Mouse (Mus musculus) forebrain, postnatal 0 days (tissue): ENCODE data around the gene Des. TPM values are rescaled to one million over a fixed set of nuclear protein-coding genes. Genes with fewer than 3 reads are reported as not detected.
A peak's percentile ranks its signal among the peaks of the same experiment; 100 is the strongest.

Source experiments
- ATAC-seq: fragments of 200-750 bp; cut with Nextera tagmentation; 2 replicates; pipeline ENCODE4 v1.8.0; 2017; ENCODE audit warnings: mild to moderate bottlenecking, moderate library complexity
- DNase-seq: peaks from one replicate; pipeline ENCODE4 v3.0.0-alpha.2; 2015
- H3K27ac ChIP-seq: fragments of 300-500 bp; sonication (generic); 2 replicates; pipeline ENCODE4 v1.5.1; 2014; ENCODE audit warnings: low read depth, mild to moderate bottlenecking, antibody characterized with exemption, low read length, moderate library complexity, mixed read lengths
- H3K27me3 ChIP-seq: fragments of 300-500 bp; sonication (generic); 2 replicates; pipeline ENCODE4 v1.6.1; 2014; ENCODE audit warnings: mild to moderate bottlenecking, low read length, mixed read lengths; ENCODE audit not compliant: insufficient read depth
- H3K36me3 ChIP-seq: fragments of 300-500 bp; sonication (generic); 2 replicates; pipeline ENCODE4 v1.6.1; 2014; ENCODE audit warnings: mild to moderate bottlenecking, moderate library complexity; ENCODE audit not compliant: insufficient read depth
- H3K4me1 ChIP-seq: fragments of 300-500 bp; sonication (generic); 2 replicates; pipeline ENCODE4 v1.6.1; 2014; ENCODE audit warnings: antibody characterized with exemption; ENCODE audit not compliant: insufficient read depth
- H3K4me2 ChIP-seq: fragments of 300-500 bp; sonication (generic); 2 replicates; pipeline ENCODE4 v1.6.1; 2014; ENCODE audit warnings: low read depth, mild to moderate bottlenecking, moderate library complexity
- H3K4me3 ChIP-seq: fragments of 300-500 bp; sonication (generic); 2 replicates; pipeline ENCODE4 v1.5.1; 2014; ENCODE audit warnings: low read depth, low read length, mixed read lengths
- H3K9ac ChIP-seq: fragments of 300-500 bp; sonication (generic); 2 replicates; pipeline ENCODE4 v1.6.1; 2014; ENCODE audit warnings: mild to moderate bottlenecking
- H3K9me3 ChIP-seq: fragments of 300-500 bp; sonication (generic); 2 replicates; pipeline ENCODE4 v1.6.1; 2016; ENCODE audit warnings: low read length
- CTCF ChIP-seq: sonication (generic); IDR thresholded peaks from 2 replicates; pipeline ENCODE4 v1.5.1; 2016; ENCODE audit warnings: antibody characterized with exemption, control low read depth, low read depth
- WGBS: fragments of 180-500 bp; shearing (Covaris S2); extraction: QIAGEN DNeasy Blood & Tissue Kit; methylation state at CpG from one replicate; pipeline ENCODE4 v1.1.7; 2014; 5-methylcytosine and 5-hydroxymethylcytosine counted together
- polyA plus RNA-seq: library from polyadenylated mRNA; unstranded; fragments of >200 nt; fragmentation: Nextera tagmentation; extraction: Ambion mirVana; gene quantifications from 2 replicates; pipeline ENCODE4 v1.2.1, GENCODE M21; 2015
- total RNA-seq: library from RNA; depleted of rRNA; stranded (reverse); fragments of >200 nt; gene quantifications from 2 replicates; pipeline ENCODE4 v1.2.3, GENCODE M21; 2014

The Des gene
- total and polyA plus RNA-seq, 2 experiments from 2014 or later = 1.0 to 1.2 TPM

- Histone ChIP-seq H3K4me2 (no peak overlapping the region), H3K36me3 (no peaks in the 10 kb centered on the region), H3K9me3 (no peaks in the 10 kb centered on the region), H3K9ac (no peak overlapping the region), H3K4me3 (no peak overlapping the region), H3K4me1 (peaks cover 6% of the 10 kb centered on the region; the same call in 1 of the 2 replicates), H3K27ac (no peak overlapping the region), H3K27me3 (peaks cover 20% of the 10 kb centered on the region)
- ATAC-seq (peak; percentile 47; the same call in 1 of the 2 replicates), DNase-seq (peak; percentile 55)
- whole genome bisulfite sequencing = 23% methylated on average over 14 of the region's 14 CpGs
- no peak for TF ChIP-seq CTCF
Observed at GRCm38 (mm10) chr1:75365510-75366137, 5.5 kb downstream of the Des start.

DNA sequence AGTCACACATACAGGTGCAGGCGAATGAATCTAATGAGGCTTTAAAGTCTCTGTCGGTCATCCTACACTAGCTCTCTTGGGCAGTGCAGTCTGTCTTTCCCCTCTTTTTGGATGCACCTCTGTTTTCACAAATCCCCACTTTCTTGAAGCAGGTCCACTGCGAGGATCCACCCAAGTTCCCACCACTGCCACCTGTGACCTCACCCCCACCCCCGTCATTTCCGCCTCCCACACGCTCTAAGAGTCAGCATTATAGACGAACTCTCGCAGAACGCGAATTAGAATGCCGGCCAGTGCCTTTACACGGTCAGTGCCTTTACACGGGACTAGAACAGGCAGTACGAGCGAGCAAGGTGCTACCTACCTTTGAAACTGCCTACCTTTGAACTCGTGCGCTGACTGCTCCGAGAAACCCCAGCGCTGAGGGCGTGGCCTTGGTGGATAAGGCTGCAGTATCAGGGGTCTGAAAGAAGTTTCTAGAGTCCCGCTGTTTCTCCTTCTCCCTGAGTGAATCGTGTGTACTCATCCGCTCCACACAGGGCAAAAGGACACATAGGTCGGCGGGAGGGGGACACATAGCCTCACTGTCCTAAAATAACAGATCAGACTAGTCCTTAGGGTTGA lies 9.3 kb downstream of the Des start:
- WGBS = 58% methylated on average over 25 of the region's 25 CpGs
- no peak for TF ChIP-seq CTCF
- peaks cover 6% of the 10 kb centered on the region; the same call in 1 of the 2 replicates for H3K4me1 ChIP-seq
- H3K9me3 ChIP-seq = no peaks in the 10 kb centered on the region
- no peak for DNase-seq
- H3K36me3 ChIP-seq = no peaks in the 10 kb centered on the region
- H3K4me3 ChIP-seq = no peak overlapping the region
- H3K27me3 ChIP-seq = no peaks in the 10 kb centered on the region; the same call in 1 of the 2 replicates
- H3K27ac ChIP-seq = no peak overlapping the region
- no peak for ATAC-seq
- H3K9ac ChIP-seq = no peak overlapping the region
- no peak overlapping the region for H3K4me2 ChIP-seq

DNA sequence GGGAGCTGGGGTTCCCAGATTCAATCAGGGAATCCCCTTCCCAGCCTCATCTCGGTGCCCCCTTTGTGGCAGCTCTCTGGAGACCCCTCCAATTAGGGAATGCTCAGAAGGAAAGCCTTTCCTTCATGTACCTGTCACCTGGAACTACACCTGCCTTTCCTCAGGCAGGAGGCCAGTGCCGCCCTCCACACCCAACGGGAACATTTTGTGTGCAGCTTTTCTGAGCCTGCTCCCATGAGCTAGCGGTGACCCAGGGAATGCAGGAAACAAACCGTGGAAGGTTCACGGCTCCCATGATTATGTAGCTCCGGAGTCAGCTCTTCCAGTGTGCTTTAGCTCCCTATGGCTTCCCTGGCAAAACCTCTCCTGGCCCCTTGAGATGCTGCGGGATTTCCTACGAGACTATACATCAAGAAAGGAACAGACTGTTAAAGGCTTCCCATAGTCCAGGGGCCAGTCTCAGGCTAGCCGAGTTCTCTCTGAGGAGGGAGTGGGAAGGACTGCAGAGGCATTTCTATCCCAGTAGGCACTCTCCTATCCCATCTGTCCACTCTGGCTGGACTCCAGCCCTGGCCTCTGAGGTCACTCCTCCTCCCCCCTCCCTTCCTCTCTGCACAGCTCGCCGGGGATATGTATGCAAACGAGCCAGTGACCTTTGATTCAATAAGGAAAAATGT lies 10.0 kb downstream of the Des start:
- no peak for ATAC-seq
- Histone ChIP-seq H3K27me3 (no peaks in the 10 kb centered on the region; the same call in 1 of the 2 replicates), H3K9me3 (no peaks in the 10 kb centered on the region), H3K27ac (no peak overlapping the region), H3K9ac (no peak overlapping the region), H3K4me3 (no peak overlapping the region), H3K4me2 (no peak overlapping the region), H3K4me1 (peaks cover 6% of the 10 kb centered on the region; the same call in 1 of the 2 replicates), H3K36me3 (no peaks in the 10 kb centered on the region)
- WGBS = 50% methylated on average over 13 of the region's 13 CpGs
- TF ChIP-seq CTCF = no peak
- DNase-seq = no peak

- ATAC-seq (no peak), DNase-seq (no peak)
- H3K4me3 ChIP-seq = no peak overlapping the region
- 61% methylated on average over 13 of the region's 13 CpGs for WGBS
- H3K9ac ChIP-seq = no peak overlapping the region
- no peak overlapping the region for H3K27ac ChIP-seq
- peaks cover 4% of the 10 kb centered on the region; the same call in 1 of the 2 replicates for H3K27me3 ChIP-seq
- H3K4me1 ChIP-seq = no peaks in the 10 kb centered on the region
- H3K9me3 ChIP-seq = no peaks in the 10 kb centered on the region
- peak; percentile 55 for TF ChIP-seq CTCF
- H3K4me2 ChIP-seq = no peak overlapping the region
- H3K36me3 ChIP-seq = no peaks in the 10 kb centered on the region
Observed at GRCm38 (mm10) chr1:75371317-75372095, 11.4 kb downstream of the Des start.

DNA sequence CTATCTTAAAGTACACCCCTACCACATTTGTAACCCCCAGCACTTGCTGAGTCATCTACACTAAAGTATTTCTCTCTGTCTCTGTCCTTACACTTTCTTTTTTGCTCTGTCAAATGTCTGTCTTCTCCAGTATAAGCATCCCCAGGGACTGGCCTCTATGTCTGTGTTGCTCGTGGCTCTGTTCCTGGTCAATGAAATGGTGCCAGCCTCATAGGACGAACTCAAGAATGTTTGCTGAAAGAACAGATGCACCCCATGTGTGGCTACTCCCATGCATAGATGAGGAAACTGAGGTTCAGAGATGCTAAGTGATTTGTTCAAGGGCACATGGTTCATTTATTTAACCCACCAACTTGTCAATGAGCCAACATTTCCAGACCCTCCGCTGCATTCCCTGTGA lies 12.3 kb downstream of the Des start:
- Histone ChIP-seq H3K36me3 (no peaks in the 10 kb centered on the region), H3K9me3 (no peaks in the 10 kb centered on the region), H3K4me3 (no peak overlapping the region), H3K4me2 (no peak overlapping the region), H3K9ac (no peak overlapping the region), H3K27ac (no peak overlapping the region), H3K27me3 (peaks cover 4% of the 10 kb centered on the region; the same call in 1 of the 2 replicates), H3K4me1 (no peaks in the 10 kb centered on the region)
- 57% methylated on average over 3 of the region's 3 CpGs for WGBS
- ATAC-seq = no peak
- TF ChIP-seq CTCF = no peak
- no peak for DNase-seq

DNA sequence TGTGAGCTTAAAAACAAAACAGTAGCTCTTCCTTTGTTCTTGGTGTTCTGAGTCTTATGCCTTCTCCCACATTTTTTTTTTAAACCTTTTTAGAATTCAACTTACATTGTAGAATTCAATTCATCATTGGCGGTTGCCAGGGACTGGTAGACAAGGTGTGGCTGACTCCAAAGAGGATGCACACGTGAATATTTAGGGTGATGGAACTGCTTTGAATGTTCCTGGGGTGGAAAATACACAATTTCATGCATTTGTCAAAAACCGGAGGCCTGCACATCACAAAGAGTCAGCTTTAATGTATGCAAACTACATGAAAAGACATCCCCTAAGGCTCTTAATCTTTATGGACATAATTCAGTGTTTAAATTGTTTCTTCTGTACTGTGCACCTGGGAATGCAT lies 13.1 kb downstream of the Des start:
- no peak overlapping the region for H3K4me2 ChIP-seq
- no peak overlapping the region for H3K4me3 ChIP-seq
- H3K4me1 ChIP-seq = no peaks in the 10 kb centered on the region
- WGBS = 35% methylated on average over 3 of the region's 3 CpGs
- peak overlapping the region; percentile 64 for H3K27ac ChIP-seq
- no peaks in the 10 kb centered on the region for H3K36me3 ChIP-seq
- no peak for TF ChIP-seq CTCF
- no peak for DNase-seq
- no peaks in the 10 kb centered on the region for H3K9me3 ChIP-seq
- ATAC-seq = peak; percentile 68; the same call in 1 of the 2 replicates
- H3K9ac ChIP-seq = no peak overlapping the region
- H3K27me3 ChIP-seq = peaks cover 4% of the 10 kb centered on the region
